Mouse (Mus musculus) intestine, embryonic 14.5 days (tissue): ENCODE measurements around the gene Olfr507. TPM values are rescaled to one million over a fixed set of nuclear protein-coding genes. Genes with fewer than 3 reads are reported as not detected.
"Not testable (repeated sequence)": the region's sequence is repeated elsewhere in the genome, so short reads cannot be mapped to it uniquely, and the experiment has no call there.

Experiments used
- ATAC-seq: fragments of 200-750 bp; cut with Nextera tagmentation; replicated peaks from 2 replicates; pipeline ENCODE4 v1.8.0; 2017; ENCODE audit warnings: low read depth, moderate number of reproducible peaks, moderate TSS enrichment, moderate library complexity; ENCODE audit not compliant: low FRiP score, low TSS enrichment
- DNase-seq: peaks from one replicate; pipeline ENCODE4 v3.0.0-alpha.2; 2018; ENCODE audit warnings: low spot score
- H3K27ac ChIP-seq: fragments of 300-500 bp; sonication (generic); 2 replicates; pipeline ENCODE4 v1.5.1; 2014; ENCODE audit warnings: low read depth, mild to moderate bottlenecking, control low read depth
- H3K27me3 ChIP-seq: fragments of 300-500 bp; sonication (generic); replicated peaks from 2 replicates; pipeline ENCODE4 v1.6.1; 2014; ENCODE audit warnings: low read length, control low read depth; ENCODE audit not compliant: control insufficient read depth, insufficient read depth
- H3K36me3 ChIP-seq: fragments of 300-500 bp; sonication (generic); 2 replicates; pipeline ENCODE4 v1.6.1; 2014; ENCODE audit warnings: low read length, control low read depth; ENCODE audit not compliant: control insufficient read depth, insufficient read depth
- H3K4me1 ChIP-seq: fragments of 300-500 bp; sonication (generic); replicated peaks from 2 replicates; pipeline ENCODE4 v1.6.1; 2014; ENCODE audit warnings: low read length, control low read depth, mixed read lengths; ENCODE audit not compliant: control insufficient read depth, insufficient read depth
- H3K4me2 ChIP-seq: fragments of 300-500 bp; sonication (generic); 2 replicates; pipeline ENCODE4 v1.6.1; 2014; ENCODE audit warnings: low read length
- H3K4me3 ChIP-seq: fragments of 300-500 bp; sonication (generic); 2 replicates; pipeline ENCODE4 v1.5.1; 2014; ENCODE audit warnings: low read depth, low read length, control low read depth, mixed read lengths
- H3K9ac ChIP-seq: fragments of 300-500 bp; sonication (generic); 2 replicates; pipeline ENCODE4 v1.6.1; 2014; ENCODE audit warnings: mild to moderate bottlenecking, low read length
- H3K9me3 ChIP-seq: fragments of 300-500 bp; sonication (generic); 2 replicates; pipeline ENCODE4 v1.6.1; 2016; ENCODE audit warnings: low read length, control low read depth; ENCODE audit not compliant: control insufficient read depth
- WGBS: fragments of 180-500 bp; shearing (Covaris S2); extraction: QIAGEN DNeasy Blood & Tissue Kit; methylation state at CpG from one replicate; pipeline ENCODE4 v1.1.7; 2014; 5-methylcytosine and 5-hydroxymethylcytosine counted together
- polyA plus RNA-seq: library from polyadenylated mRNA; unstranded; fragments of >200 nt; fragmentation: Nextera tagmentation; extraction: Ambion mirVana; gene quantifications from 2 replicates; pipeline ENCODE4 v1.2.1, GENCODE M21; 2014

The Olfr507 gene
- polyA plus RNA-seq = not detected in 2 replicates

DNA sequence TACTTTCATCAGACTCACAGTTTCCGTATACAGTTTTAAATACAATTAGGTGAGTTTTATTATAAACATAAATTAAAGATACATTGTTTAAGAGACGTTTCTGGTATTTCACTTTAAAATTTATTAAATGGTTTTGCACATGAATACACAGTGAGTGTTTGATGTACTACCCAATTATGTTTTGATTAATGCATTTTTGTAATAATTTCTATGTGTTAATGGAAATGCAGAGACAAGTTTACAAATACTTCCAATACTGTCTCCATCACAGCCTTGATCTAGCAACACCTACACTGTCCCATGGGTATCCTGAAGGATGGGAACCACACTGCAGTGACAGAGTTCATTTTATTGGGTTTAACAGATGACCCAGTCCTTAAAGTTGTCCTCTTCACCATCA is at the start of gene Olfr507:
TSS of gene Olfr507 (plus strand) at position 301 of the 400 bp plus-strand sequence.
- 77% methylated on average over 2 of the region's 2 CpGs for WGBS
- Histone ChIP-seq H3K27ac (no peak within 1 kb of the TSS), H3K36me3 (no peaks in the 10 kb centered on the region), H3K4me2 (no peak within 1 kb of the TSS), H3K9ac (no peak within 1 kb of the TSS), H3K9me3 (no peaks in the 10 kb centered on the region), H3K4me1 (no peaks in the 10 kb centered on the region), H3K4me3 (no peak within 1 kb of the TSS), H3K27me3 (no peaks in the 10 kb centered on the region)
- ATAC-seq = no peak
- no peak for DNase-seq

DNA sequence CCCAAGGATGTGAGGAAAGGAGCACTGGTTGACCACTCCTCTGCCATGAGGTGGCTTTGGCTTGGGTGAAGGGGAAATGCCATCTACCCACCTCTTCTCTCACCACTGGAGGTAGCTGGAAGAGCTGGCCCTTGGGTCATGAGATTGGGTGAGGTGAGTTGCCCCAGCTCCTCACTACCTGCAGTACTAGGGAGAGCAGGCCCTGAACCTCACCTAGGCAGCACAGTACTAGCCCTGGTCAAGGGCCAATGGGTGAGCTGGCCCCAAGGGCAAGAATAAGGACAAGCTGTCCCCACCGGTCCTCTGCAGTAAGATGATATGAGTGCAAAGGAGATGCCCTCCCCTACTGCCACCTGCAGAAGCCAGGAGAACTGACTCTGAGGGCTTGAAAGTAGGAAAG is 31.8 kb upstream of the Olfr507 start:
- H3K9me3 ChIP-seq = no peaks in the 10 kb centered on the region
- ATAC-seq (no peak; the same call in 1 of the 2 replicates), DNase-seq (no peak)
- no peak overlapping the region for H3K4me2 ChIP-seq
- no peak overlapping the region for H3K27ac ChIP-seq
- no peak overlapping the region for H3K9ac ChIP-seq
- WGBS = 89% methylated on average over 1 of the region's 1 CpGs
- no peaks in the 10 kb centered on the region for H3K27me3 ChIP-seq
- no peaks in the 10 kb centered on the region for H3K36me3 ChIP-seq
- no peaks in the 10 kb centered on the region for H3K4me1 ChIP-seq
- no peak overlapping the region for H3K4me3 ChIP-seq

DNA sequence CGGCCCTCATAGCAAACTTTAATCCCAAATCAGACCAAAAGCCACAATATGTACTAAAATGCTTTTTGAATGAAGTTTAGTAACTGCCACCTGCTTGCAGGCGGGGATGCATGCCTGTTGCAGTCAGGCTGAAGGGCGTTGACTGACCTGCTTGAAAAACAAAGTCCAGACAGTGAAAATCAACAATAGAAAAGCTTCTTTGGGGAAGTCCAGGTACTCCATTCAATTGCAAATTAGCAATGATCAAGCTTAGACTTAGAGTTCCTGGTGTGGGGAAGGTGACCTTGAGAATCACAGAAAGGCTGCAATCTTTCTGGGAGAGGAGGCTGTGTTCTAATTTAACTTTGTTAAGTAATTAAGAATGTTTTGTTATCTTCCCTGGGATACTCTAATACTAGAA is 19.7 kb upstream of the Olfr507 start:
- not testable (repeated sequence) for H3K27ac ChIP-seq, H3K4me1 ChIP-seq

DNA sequence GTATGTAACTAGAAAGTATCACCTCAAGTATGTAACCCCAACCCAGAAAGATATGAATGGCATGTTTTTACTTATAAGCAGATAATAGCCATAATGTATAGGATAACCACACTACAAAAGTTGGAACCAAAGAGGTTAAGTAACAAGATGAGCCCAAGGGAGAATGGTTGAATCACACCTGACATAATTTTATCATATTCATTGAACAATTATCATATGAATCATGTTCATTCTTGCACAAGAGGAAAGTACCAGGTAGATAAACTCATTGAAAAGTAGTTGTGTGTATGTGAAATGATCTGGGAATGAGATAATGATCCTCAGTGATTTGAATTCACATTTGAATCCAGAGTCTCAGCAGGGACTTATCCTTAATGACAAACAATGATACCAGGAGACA is 11.1 kb upstream of the Olfr507 start, which contains the start of gene Olfr506:
TSS of gene Olfr506 (plus strand) at position 301 of the 400 bp plus-strand sequence.
- DNase-seq = no peak
- Histone ChIP-seq H3K36me3 (no peaks in the 10 kb centered on the region), H3K27ac (no peak within 1 kb of the TSS), H3K9ac (no peak within 1 kb of the TSS), H3K9me3 (no peaks in the 10 kb centered on the region), H3K4me2 (no peak within 1 kb of the TSS), H3K27me3 (no peaks in the 10 kb centered on the region), H3K4me3 (no peak within 1 kb of the TSS), H3K4me1 (no peaks in the 10 kb centered on the region)
- ATAC-seq = no peak

More for the DNA sequence above, 19.7 kb upstream of the Olfr507 start:
- not testable (repeated sequence) for H3K36me3 ChIP-seq, H3K27me3 ChIP-seq, H3K4me3 ChIP-seq, H3K4me2 ChIP-seq, H3K9ac ChIP-seq, H3K9me3 ChIP-seq, DNase-seq, ATAC-seq
- WGBS = 77% methylated on average over 3 of the region's 3 CpGs

DNA sequence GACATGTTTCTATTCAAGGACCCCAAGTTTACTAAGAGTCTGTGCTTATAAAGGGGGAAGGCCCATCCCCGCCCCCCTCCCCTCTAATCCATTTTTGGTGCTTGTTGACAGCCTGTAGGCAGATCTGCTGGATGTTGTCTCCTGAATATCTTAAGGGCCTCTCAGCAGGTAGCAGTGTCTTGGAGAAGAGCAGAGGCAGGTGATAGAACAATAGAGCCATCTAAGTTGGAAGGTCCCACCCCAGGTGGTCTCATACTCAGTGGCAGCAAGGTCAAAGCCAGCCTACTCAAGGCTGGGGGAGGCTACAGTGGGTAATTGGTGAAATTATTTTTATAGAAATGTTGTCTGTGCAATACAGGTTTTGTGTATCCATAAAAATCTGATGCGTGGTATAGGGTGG is 7.5 kb upstream of the Olfr507 start:
- H3K9me3 ChIP-seq = no peaks in the 10 kb centered on the region
- no peak for DNase-seq
- H3K27ac ChIP-seq = no peak overlapping the region
- H3K4me1 ChIP-seq = no peaks in the 10 kb centered on the region
- no peak overlapping the region for H3K4me3 ChIP-seq
- 88% methylated on average over 2 of the region's 2 CpGs for WGBS
- H3K9ac ChIP-seq = no peak overlapping the region
- H3K27me3 ChIP-seq = no peaks in the 10 kb centered on the region
- H3K36me3 ChIP-seq = no peaks in the 10 kb centered on the region
- no peak overlapping the region for H3K4me2 ChIP-seq
- no peak for ATAC-seq

DNA sequence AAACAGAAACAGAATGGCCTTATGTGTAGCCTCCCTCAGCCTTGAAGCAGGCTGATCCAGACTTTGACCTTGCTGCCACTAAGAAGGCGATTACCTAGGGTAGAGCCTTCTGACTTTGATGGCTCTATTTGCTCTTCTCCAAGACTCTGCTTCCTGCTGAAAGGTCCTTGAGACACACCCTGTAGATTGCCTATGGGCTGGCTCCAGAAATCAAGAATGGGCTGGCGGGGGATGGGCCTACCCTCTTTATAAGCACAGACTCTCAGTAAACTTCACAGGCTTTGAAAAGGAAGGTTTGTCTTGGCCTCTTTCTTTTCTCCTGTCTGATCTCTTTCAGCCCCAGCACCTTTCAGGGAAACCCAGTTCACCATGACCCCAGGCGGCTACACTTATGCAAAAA is 4.8 kb upstream of the Olfr507 start:
- H3K27me3 ChIP-seq, H3K9ac ChIP-seq, H3K4me1 ChIP-seq, H3K36me3 ChIP-seq, H3K27ac ChIP-seq, H3K4me3 ChIP-seq, H3K4me2 ChIP-seq, H3K9me3 ChIP-seq: not testable (repeated sequence)
- DNase-seq (peak; percentile 51), ATAC-seq (peak; percentile 87)
- WGBS = 61% methylated on average over 3 of the region's 3 CpGs

DNA sequence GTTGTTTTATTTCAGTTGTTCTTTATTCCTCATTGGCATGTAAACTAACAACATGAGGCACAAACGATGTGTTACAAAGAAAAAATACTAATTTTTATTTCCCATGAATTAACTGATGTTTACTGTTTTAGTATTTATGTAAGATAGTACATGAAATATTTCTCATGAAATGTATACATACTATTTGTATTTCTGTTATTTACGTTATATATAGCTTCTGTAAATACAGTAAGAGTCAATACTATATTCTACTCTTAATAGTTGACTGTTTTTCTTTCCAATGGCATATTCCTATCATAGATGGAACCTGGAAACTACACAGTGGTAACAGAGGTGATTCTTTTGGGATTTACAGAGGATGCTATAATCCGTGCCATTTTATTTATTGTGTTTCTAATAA is 8.1 kb downstream of the Olfr507 start, which contains the start of gene Olfr508:
TSS of gene Olfr508 (plus strand) at position 301 of the 400 bp plus-strand sequence.
- Histone ChIP-seq H3K4me3 (no peak within 1 kb of the TSS), H3K4me1 (no peaks in the 10 kb centered on the region), H3K4me2 (no peak within 1 kb of the TSS), H3K9ac (no peak within 1 kb of the TSS), H3K27me3 (no peaks in the 10 kb centered on the region), H3K27ac (no peak within 1 kb of the TSS), H3K9me3 (no peaks in the 10 kb centered on the region), H3K36me3 (no peaks in the 10 kb centered on the region)
- 82% methylated on average over 3 of the region's 3 CpGs for WGBS
- DNase-seq (no peak), ATAC-seq (no peak)

DNA sequence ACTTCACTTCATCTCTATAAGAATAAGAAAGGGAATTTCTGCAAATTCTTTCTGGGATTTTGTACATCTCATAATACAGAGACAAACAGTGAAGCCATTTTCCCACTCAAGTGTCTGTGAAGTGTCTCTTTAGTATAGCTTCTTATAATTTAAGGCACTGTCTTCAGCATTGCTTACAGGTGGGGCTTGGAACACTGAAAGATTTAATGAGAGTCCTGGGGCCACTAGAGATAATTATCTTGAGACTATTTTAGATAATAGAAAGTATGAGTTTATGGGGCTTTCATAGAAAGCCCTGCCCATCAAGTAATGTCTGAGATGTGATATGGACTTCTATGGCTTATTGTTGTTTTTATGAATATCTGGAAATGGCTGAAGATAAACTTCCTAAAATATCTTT is 30.2 kb downstream of the Olfr507 start, which contains the start of gene Olfr509:
TSS of gene Olfr509 (minus strand) at position 101 of the 400 bp plus-strand sequence.
- DNase-seq (no peak), ATAC-seq (no peak)
- Histone ChIP-seq H3K4me1 (no peaks in the 10 kb centered on the region), H3K36me3 (no peaks in the 10 kb centered on the region), H3K27me3 (no peaks in the 10 kb centered on the region), H3K27ac (no peak within 1 kb of the TSS), H3K4me3 (no peak within 1 kb of the TSS), H3K9me3 (0 out of 2 replicates have a peak, but pooled peaks cover 2% of the 10 kb centered on the region), H3K9ac (no peak within 1 kb of the TSS), H3K4me2 (no peak within 1 kb of the TSS)

DNA sequence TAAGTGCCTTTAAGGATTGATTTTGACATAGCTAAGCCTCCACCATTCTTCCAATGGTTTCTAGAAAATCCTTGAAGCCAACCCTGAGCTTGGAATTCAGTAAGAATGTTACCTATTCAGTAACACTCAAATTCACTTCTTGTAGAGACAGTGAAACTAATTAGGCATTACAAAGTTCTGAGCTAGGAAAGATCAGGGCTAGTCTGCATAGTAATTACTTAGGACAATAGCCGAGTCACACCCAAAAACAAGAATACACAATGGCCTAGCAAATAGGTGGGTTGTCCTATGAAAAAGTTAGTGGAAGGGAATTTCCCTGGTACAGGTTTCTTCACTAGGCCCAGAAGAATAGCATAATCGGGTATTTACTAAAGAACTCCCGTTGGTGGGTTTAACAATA is 40.8 kb downstream of the Olfr507 start:
- ATAC-seq (no peak), DNase-seq (no peak)
- H3K27ac ChIP-seq = no peak overlapping the region
- H3K9ac ChIP-seq = no peak overlapping the region
- H3K27me3 ChIP-seq = no peaks in the 10 kb centered on the region
- 86% methylated on average over 3 of the region's 3 CpGs for WGBS
- no peaks in the 10 kb centered on the region for H3K36me3 ChIP-seq
- H3K4me1 ChIP-seq = no peaks in the 10 kb centered on the region
- H3K4me3 ChIP-seq = no peak overlapping the region
- no peak overlapping the region for H3K4me2 ChIP-seq
- no peaks in the 10 kb centered on the region for H3K9me3 ChIP-seq
